Mouse (Mus musculus): Measurements from ENCODE around the gene Mical3. TPM values are rescaled to one million over a fixed set of nuclear protein-coding genes. Genes with fewer than 3 reads are reported as not detected.

Gene Mical3
- polyA plus RNA-seq, 1 experiment: 10.3 TPM

DNA sequence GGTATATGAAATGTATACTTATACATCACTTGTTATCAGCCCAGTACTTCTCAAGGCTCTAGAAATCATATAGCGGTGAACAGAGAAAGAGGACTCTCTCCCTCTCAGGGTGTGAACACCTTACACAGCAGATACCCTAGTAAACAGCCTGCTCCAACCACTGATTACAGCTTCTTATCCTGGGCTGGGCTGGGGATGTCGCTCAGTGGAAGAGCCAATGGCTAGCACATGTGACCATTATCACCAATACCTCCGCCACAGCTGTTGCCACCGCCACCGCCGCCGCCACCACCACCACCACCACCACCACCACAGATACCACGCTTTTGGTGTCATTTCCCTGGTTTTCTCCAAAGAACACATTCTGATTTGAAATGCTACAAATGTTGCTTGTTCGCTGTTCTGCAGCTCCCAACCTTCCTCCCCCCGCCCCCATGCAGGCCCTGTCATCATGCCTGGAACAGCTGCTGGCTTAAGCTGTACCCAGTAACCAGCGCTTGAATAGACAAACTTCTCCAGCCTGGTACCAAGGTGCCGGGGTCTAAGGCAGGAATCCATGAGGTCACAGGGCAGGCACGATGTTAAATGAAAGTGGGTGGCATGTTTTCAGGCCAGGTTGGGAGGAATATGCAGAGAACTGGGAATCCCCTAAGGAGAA, 78.7 kb downstream of the Mical3 start:
- H3ac ChIP-seq (ENCODE audit: control insufficient read depth, insufficient read length, low read depth): no peak overlapping the region
- TF ChIP-seq MAX (IDR thresholded peaks at IDR 0.05): no peak
- TF ChIP-seq FOSL1 (IDR thresholded peaks at IDR 0.05; ENCODE audit: insufficient read depth, low read length, poor library complexity, severe bottlenecking): no peak
- no peak for TF ChIP-seq USF1 (IDR thresholded peaks at IDR 0.05; ENCODE audit: low read depth)
- no peaks in the 10 kb centered on the region for H3K36me3 ChIP-seq (ENCODE audit: control insufficient read depth, insufficient read depth)
- no peak overlapping the region for H3K4me3 ChIP-seq (ENCODE audit: insufficient read depth, poor library complexity, severe bottlenecking)
- H3K79me2 ChIP-seq (ENCODE audit: control insufficient read depth, insufficient read depth): peaks cover under 1% of the 10 kb centered on the region
- H3K79me3 ChIP-seq (ENCODE audit: low read depth): peaks cover 2% of the 10 kb centered on the region
- no peaks in the 10 kb centered on the region for H3K27me3 ChIP-seq (ENCODE audit: control insufficient read depth, insufficient read depth, insufficient read length)

GRCm38 (mm10) chr6:121051411-121051810, 79.4 kb downstream of the Mical3 start:
- H3K27me3 ChIP-seq (ENCODE audit: control insufficient read depth, insufficient read depth, insufficient read length): no peaks in the 10 kb centered on the region
- no peaks in the 10 kb centered on the region for H3K79me2 ChIP-seq (ENCODE audit: control insufficient read depth, insufficient read depth)
- H3ac ChIP-seq (ENCODE audit: control insufficient read depth, insufficient read length, low read depth): no peak overlapping the region
- H3K36me3 ChIP-seq (ENCODE audit: control insufficient read depth, insufficient read depth): no peaks in the 10 kb centered on the region
- no peak overlapping the region for H3K4me3 ChIP-seq (ENCODE audit: insufficient read depth, poor library complexity, severe bottlenecking)
- TF ChIP-seq MYOG (IDR thresholded peaks at IDR 0.05; ENCODE audit: control insufficient read depth, extremely low read depth, insufficient read length) (no peak), CTCF (IDR thresholded peaks at IDR 0.05; ENCODE audit: control insufficient read depth, insufficient read depth, insufficient read length) (no peak), FOSL1 (IDR thresholded peaks at IDR 0.05; ENCODE audit: insufficient read depth, low read length, poor library complexity, severe bottlenecking) (no peak), CEBPB (IDR thresholded peaks at IDR 0.05; ENCODE audit: low read depth) (no peak), USF1 (IDR thresholded peaks at IDR 0.05; ENCODE audit: low read depth) (no peak), MAX (IDR thresholded peaks at IDR 0.05) (no peak), MYOD1 (IDR thresholded peaks at IDR 0.05; ENCODE audit: control insufficient read depth, insufficient read length, low read depth) (no peak)
- H3K79me3 ChIP-seq (ENCODE audit: low read depth): peaks cover 2% of the 10 kb centered on the region

DNA sequence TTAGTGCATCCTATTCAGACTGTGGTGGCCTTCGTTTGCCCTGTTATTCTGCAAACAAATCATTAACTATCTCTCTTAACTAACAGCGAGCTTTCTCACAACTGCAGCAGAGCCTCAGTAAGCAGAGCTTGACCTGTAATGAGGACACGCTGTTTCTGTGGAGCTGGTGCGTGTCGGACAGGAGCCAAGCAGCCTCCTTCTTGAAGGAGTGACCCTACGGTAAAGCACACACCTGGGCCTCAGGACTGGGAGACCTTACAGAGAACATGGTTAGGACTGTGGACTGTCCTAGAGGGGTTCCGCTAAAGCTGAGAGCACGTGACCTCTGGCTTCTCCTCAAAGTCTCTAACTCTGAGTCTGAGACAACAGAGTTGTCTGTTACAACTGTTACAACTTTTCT, 82.1 kb downstream of the Mical3 start:
- Histone ChIP-seq H3K36me3 (ENCODE audit: control insufficient read depth, insufficient read depth) (no peaks in the 10 kb centered on the region), H3K79me3 (ENCODE audit: low read depth) (peaks cover 1% of the 10 kb centered on the region), H3ac (ENCODE audit: control insufficient read depth, insufficient read length, low read depth) (no peak overlapping the region), H3K4me3 (ENCODE audit: insufficient read depth, poor library complexity, severe bottlenecking) (no peak overlapping the region), H3K79me2 (ENCODE audit: control insufficient read depth, insufficient read depth) (no peaks in the 10 kb centered on the region), H3K27me3 (ENCODE audit: control insufficient read depth, insufficient read depth, insufficient read length) (no peaks in the 10 kb centered on the region)
- TF ChIP-seq FOSL1 (IDR thresholded peaks at IDR 0.05; ENCODE audit: insufficient read depth, low read length, poor library complexity, severe bottlenecking): no peak
- no peak for TF ChIP-seq USF1 (IDR thresholded peaks at IDR 0.05; ENCODE audit: low read depth)
- no peak for TF ChIP-seq MAX (IDR thresholded peaks at IDR 0.05)
- no peak for TF ChIP-seq CTCF (IDR thresholded peaks at IDR 0.05; ENCODE audit: control insufficient read depth, insufficient read depth, insufficient read length)

DNA sequence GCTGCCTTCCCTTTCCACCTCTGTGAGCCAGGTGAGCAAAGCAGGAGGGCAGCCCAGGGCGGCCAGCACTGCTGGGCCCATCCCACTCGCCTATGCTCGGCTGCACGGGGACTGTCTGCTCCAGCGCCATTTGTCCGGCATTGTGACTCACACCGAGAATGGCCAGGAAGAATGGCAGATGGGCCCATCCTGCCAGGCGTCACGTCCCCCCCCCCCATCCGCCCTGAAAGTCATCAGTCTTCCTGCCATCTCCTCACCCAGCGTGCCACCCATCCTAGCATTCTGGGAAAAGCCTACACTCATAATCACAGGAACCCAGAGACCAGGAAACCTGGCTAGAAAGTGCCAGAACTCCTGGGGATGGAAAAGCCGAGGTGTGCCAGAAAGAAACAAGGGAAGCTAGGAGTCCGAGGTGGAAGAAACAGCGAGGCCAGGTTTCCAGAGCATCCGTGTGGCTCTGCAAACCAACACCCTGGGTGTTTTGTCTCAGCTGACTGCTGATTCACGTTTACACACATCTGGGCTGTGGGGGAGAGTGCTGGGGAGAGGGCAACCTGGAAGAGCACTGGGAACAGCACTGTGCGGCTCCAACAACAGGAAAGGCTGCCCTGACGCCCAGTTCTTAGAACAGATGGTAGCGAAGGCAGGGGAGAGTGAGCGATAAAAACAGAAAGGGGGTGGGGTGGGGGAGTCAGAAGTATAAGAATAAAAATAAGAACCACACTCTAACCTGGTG, 85.3 kb downstream of the Mical3 start:
- H3K79me3 ChIP-seq (ENCODE audit: low read depth): no peaks in the 10 kb centered on the region
- no peaks in the 10 kb centered on the region for H3K79me2 ChIP-seq (ENCODE audit: control insufficient read depth, insufficient read depth)
- H3K36me3 ChIP-seq (ENCODE audit: control insufficient read depth, insufficient read depth): no peaks in the 10 kb centered on the region
- no peak overlapping the region for H3ac ChIP-seq (ENCODE audit: control insufficient read depth, insufficient read length, low read depth)
- no peak overlapping the region for H3K4me3 ChIP-seq (ENCODE audit: insufficient read depth, poor library complexity, severe bottlenecking)
- no peak for TF ChIP-seq CTCF (IDR thresholded peaks at IDR 0.05; ENCODE audit: control insufficient read depth, insufficient read depth, insufficient read length)
- TF ChIP-seq FOSL1 (IDR thresholded peaks at IDR 0.05; ENCODE audit: insufficient read depth, low read length, poor library complexity, severe bottlenecking): no peak
- TF ChIP-seq CEBPB (IDR thresholded peaks at IDR 0.05; ENCODE audit: low read depth): no peak
- no peak for TF ChIP-seq MYOD1 (IDR thresholded peaks at IDR 0.05; ENCODE audit: control insufficient read depth, insufficient read length, low read depth)
- TF ChIP-seq MYOG (IDR thresholded peaks at IDR 0.05; ENCODE audit: control insufficient read depth, extremely low read depth, insufficient read length): no peak
- TF ChIP-seq MAX (IDR thresholded peaks at IDR 0.05): no peak
- no peak for TF ChIP-seq USF1 (IDR thresholded peaks at IDR 0.05; ENCODE audit: low read depth)
- H3K27me3 ChIP-seq (ENCODE audit: control insufficient read depth, insufficient read depth, insufficient read length): no peaks in the 10 kb centered on the region

GRCm38 (mm10) chr6:121043434-121044189, 87.2 kb downstream of the Mical3 start:
- no peak overlapping the region for H3K4me3 ChIP-seq (ENCODE audit: insufficient read depth, poor library complexity, severe bottlenecking)
- H3ac ChIP-seq (ENCODE audit: control insufficient read depth, insufficient read length, low read depth): no peak overlapping the region
- H3K79me2 ChIP-seq (ENCODE audit: control insufficient read depth, insufficient read depth): no peaks in the 10 kb centered on the region
- H3K27me3 ChIP-seq (ENCODE audit: control insufficient read depth, insufficient read depth, insufficient read length): no peaks in the 10 kb centered on the region
- TF ChIP-seq CTCF (IDR thresholded peaks at IDR 0.05; ENCODE audit: control insufficient read depth, insufficient read depth, insufficient read length): no peak
- no peak for TF ChIP-seq MYOD1 (IDR thresholded peaks at IDR 0.05; ENCODE audit: control insufficient read depth, insufficient read length, low read depth)
- no peak for TF ChIP-seq USF1 (IDR thresholded peaks at IDR 0.05; ENCODE audit: low read depth)
- no peak for TF ChIP-seq FOSL1 (IDR thresholded peaks at IDR 0.05; ENCODE audit: insufficient read depth, low read length, poor library complexity, severe bottlenecking)
- TF ChIP-seq MYOG (IDR thresholded peaks at IDR 0.05; ENCODE audit: control insufficient read depth, extremely low read depth, insufficient read length): no peak
- TF ChIP-seq CEBPB (IDR thresholded peaks at IDR 0.05; ENCODE audit: low read depth): no peak
- no peak for TF ChIP-seq MAX (IDR thresholded peaks at IDR 0.05)
- H3K36me3 ChIP-seq (ENCODE audit: control insufficient read depth, insufficient read depth): no peaks in the 10 kb centered on the region
- H3K79me3 ChIP-seq (ENCODE audit: low read depth): no peaks in the 10 kb centered on the region

Measured in C2C12 (cell line).